Mouse (Mus musculus): Measurements from ENCODE around the gene Lrrc40. TPM values are rescaled to one million over a fixed set of nuclear protein-coding genes. Genes with fewer than 3 reads are reported as not detected.

Gene Lrrc40
- polyA plus RNA-seq, 1 experiment from 2014 or later, result 36.0 TPM

GRCm38 (mm10) chr3:158049508-158049907 is 13.0 kb downstream of the Lrrc40 start:
- WGBS, result 78% methylated on average over 2 of the region's 2 CpGs

DNA sequence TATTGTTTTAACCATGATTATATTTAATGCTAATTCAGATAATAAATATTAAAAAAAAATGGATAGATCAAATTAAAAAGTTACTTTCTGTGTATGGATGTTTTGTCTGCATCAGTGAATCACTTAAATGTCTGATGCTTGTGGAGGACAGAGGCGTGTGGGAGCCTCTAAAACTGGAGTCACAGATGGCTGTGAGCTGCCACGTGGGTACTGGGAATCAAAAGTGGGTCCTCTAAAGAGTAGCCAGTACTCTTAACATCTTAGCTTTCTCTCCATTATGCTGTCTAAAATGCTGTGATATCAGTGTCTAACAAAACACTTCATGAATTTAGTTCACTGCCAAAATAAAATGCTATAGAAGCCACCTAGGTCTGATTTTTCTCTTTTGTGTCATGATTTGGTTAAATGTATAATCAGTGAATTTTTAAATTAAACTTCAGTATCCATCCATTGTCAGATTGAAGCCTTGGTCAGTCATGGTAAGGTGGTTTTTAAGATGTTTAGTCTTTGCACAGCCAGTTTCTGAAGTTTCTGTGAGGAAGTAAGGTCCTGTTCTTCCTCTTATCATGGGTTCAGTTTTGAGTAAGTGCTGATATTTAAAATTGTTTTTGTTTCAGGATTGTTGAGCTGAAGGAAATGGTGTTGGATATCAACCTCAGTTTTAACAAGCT is 24.3 kb downstream of the Lrrc40 start:
- Histone ChIP-seq H3K36me3 (peaks cover 30% of the 10 kb centered on the region), H3K4me3 (no peak overlapping the region), H3K9ac (no peak overlapping the region), H3K27me3 (no peaks in the 10 kb centered on the region), H3K9me3 (replicated peaks) (no peaks in the 10 kb centered on the region), H3K4me2 (no peak overlapping the region), H3K27ac (no peak overlapping the region), H3K4me1 (replicated peaks) (no peaks in the 10 kb centered on the region)
- WGBS, result 73% methylated on average over 2 of the region's 2 CpGs
- no peak for ATAC-seq (replicated peaks; ENCODE audit: insufficient number of reproducible peaks, insufficient read depth, low FRiP score, low read depth)

More at GRCm38 (mm10) chr3:158049508-158049907, 13.0 kb downstream of the Lrrc40 start:
- Histone ChIP-seq H3K9me3 (replicated peaks) (no peaks in the 10 kb centered on the region), H3K4me2 (no peak overlapping the region), H3K27ac (no peak overlapping the region), H3K9ac (no peak overlapping the region), H3K4me3 (no peak overlapping the region), H3K36me3 (peaks cover 3% of the 10 kb centered on the region; the same call in 1 of the 2 replicates), H3K27me3 (no peaks in the 10 kb centered on the region), H3K4me1 (replicated peaks) (no peaks in the 10 kb centered on the region)
- no peak for ATAC-seq (replicated peaks; ENCODE audit: insufficient number of reproducible peaks, insufficient read depth, low FRiP score, low read depth)

- Histone ChIP-seq H3K9ac (no peak overlapping the region), H3K4me2 (no peak overlapping the region), H3K9me3 (replicated peaks) (no peaks in the 10 kb centered on the region), H3K36me3 (peaks cover 18% of the 10 kb centered on the region; the same call in 1 of the 2 replicates), H3K27me3 (no peaks in the 10 kb centered on the region), H3K27ac (no peak overlapping the region), H3K4me3 (no peak overlapping the region), H3K4me1 (replicated peaks) (no peaks in the 10 kb centered on the region)
- ATAC-seq (replicated peaks; ENCODE audit: insufficient number of reproducible peaks, insufficient read depth, low FRiP score, low read depth), result no peak
- 90% methylated on average over 5 of the region's 5 CpGs for whole genome bisulfite sequencing
Measured at GRCm38 (mm10) chr3:158061811-158062523, 25.5 kb downstream of the Lrrc40 start.

- H3K36me3 ChIP-seq, result peaks cover 9% of the 10 kb centered on the region; the same call in 1 of the 2 replicates
- H3K4me3 ChIP-seq, result no peak overlapping the region
- H3K4me1 ChIP-seq (replicated peaks), result no peaks in the 10 kb centered on the region
- no peak for ATAC-seq (replicated peaks; ENCODE audit: insufficient number of reproducible peaks, insufficient read depth, low FRiP score, low read depth)
- H3K27ac ChIP-seq, result no peak overlapping the region
- H3K9ac ChIP-seq, result no peak overlapping the region
- WGBS, result 90% methylated on average over 2 of the region's 2 CpGs
- no peaks in the 10 kb centered on the region for H3K9me3 ChIP-seq (replicated peaks)
- H3K4me2 ChIP-seq, result no peak overlapping the region
- H3K27me3 ChIP-seq, result no peaks in the 10 kb centered on the region
Measured at GRCm38 (mm10) chr3:158065256-158065655, 28.8 kb downstream of the Lrrc40 start.

- Histone ChIP-seq H3K4me2 (no peak overlapping the region), H3K27me3 (no peaks in the 10 kb centered on the region), H3K4me1 (replicated peaks) (no peaks in the 10 kb centered on the region), H3K27ac (no peak overlapping the region), H3K4me3 (no peak overlapping the region), H3K36me3 (peaks cover 9% of the 10 kb centered on the region; the same call in 1 of the 2 replicates), H3K9ac (no peak overlapping the region), H3K9me3 (replicated peaks) (no peaks in the 10 kb centered on the region)
- no peak for ATAC-seq (replicated peaks; ENCODE audit: insufficient number of reproducible peaks, insufficient read depth, low FRiP score, low read depth)
- 73% methylated on average over 7 of the region's 7 CpGs for WGBS
Measured at GRCm38 (mm10) chr3:158067916-158068315, 31.5 kb downstream of the Lrrc40 start.

- Histone ChIP-seq H3K4me3 (no peak overlapping the region), H3K27ac (no peak overlapping the region), H3K4me2 (no peak overlapping the region), H3K4me1 (replicated peaks) (no peaks in the 10 kb centered on the region), H3K36me3 (peaks cover 7% of the 10 kb centered on the region; the same call in 1 of the 2 replicates), H3K9ac (no peak overlapping the region), H3K9me3 (replicated peaks) (no peaks in the 10 kb centered on the region), H3K27me3 (no peaks in the 10 kb centered on the region)
- ATAC-seq (replicated peaks; ENCODE audit: insufficient number of reproducible peaks, insufficient read depth, low FRiP score, low read depth), result no peak
- WGBS, result 62% methylated on average over 9 of the region's 9 CpGs
Measured at GRCm38 (mm10) chr3:158068613-158069263, 32.3 kb downstream of the Lrrc40 start.

DNA sequence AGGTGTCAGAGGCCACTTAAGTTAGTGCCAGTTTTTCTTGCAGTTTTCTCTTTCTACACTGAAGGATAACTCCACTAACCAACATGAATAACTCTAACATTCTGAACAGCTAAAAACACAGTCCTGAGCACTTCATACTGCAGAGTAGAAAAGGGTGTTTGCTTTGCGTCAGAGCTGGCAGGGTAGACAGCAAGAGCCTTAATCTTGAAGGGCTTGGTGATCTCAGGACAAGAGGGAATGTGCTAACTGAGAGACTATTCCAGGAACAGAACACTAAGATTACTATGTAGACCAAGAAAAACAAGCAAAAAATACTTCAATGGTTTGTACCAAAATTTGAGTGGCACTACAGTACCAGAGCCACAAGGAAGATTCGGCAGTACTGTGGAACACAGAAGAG is 38.5 kb downstream of the Lrrc40 start:
- no peak for ATAC-seq (replicated peaks; ENCODE audit: insufficient number of reproducible peaks, insufficient read depth, low FRiP score, low read depth)
- no peak overlapping the region for H3K4me3 ChIP-seq
- H3K4me2 ChIP-seq, result no peak overlapping the region
- WGBS, result 52% methylated on average over 2 of the region's 2 CpGs
- H3K4me1 ChIP-seq (replicated peaks), result no peaks in the 10 kb centered on the region
- no peaks in the 10 kb centered on the region for H3K9me3 ChIP-seq (replicated peaks)
- H3K9ac ChIP-seq, result no peak overlapping the region
- H3K27me3 ChIP-seq, result no peaks in the 10 kb centered on the region
- H3K27ac ChIP-seq, result no peak overlapping the region
- H3K36me3 ChIP-seq, result no peaks in the 10 kb centered on the region

GRCm38 (mm10) chr3:158076685-158077379 is 40.4 kb downstream of the Lrrc40 start:
- WGBS, result 39% methylated on average over 4 of the region's 4 CpGs
- no peak overlapping the region for H3K9ac ChIP-seq

GRCm38 (mm10) chr3:158077380-158077772 is 40.9 kb downstream of the Lrrc40 start:
- Histone ChIP-seq H3K4me2 (no peak overlapping the region), H3K4me3 (no peak overlapping the region), H3K4me1 (replicated peaks) (no peaks in the 10 kb centered on the region), H3K9me3 (replicated peaks) (no peaks in the 10 kb centered on the region), H3K27ac (no peak overlapping the region), H3K9ac (no peak overlapping the region), H3K27me3 (no peaks in the 10 kb centered on the region), H3K36me3 (no peaks in the 10 kb centered on the region)
- no peak for ATAC-seq (replicated peaks; ENCODE audit: insufficient number of reproducible peaks, insufficient read depth, low FRiP score, low read depth)
- 36% methylated on average over 1 of the region's 1 CpGs for WGBS

More at GRCm38 (mm10) chr3:158076685-158077379, 40.4 kb downstream of the Lrrc40 start:
- Histone ChIP-seq H3K9me3 (replicated peaks) (no peaks in the 10 kb centered on the region), H3K4me1 (replicated peaks) (no peaks in the 10 kb centered on the region), H3K4me2 (no peak overlapping the region), H3K4me3 (no peak overlapping the region), H3K27me3 (no peaks in the 10 kb centered on the region), H3K27ac (no peak overlapping the region), H3K36me3 (no peaks in the 10 kb centered on the region)
- no peak for ATAC-seq (replicated peaks; ENCODE audit: insufficient number of reproducible peaks, insufficient read depth, low FRiP score, low read depth)

DNA sequence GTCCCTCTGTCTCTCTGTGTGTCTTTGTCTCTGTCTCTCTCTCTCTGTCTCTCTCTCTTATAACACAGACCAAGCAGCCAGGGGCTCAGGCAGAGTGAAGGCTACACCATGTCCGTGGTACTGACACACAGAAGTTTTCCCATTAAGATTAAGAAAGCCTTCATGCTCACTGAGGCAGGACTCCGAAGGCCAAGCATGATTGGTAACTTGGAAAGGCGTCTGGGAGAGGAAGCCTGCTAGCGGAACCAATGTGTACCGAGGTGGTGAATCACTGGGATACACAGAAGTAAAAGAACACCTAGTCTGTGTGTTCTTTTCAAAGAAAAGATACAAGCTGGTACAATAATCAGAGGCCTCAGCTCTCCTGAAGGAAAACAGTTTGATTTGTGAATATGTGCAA is 41.4 kb downstream of the Lrrc40 start:
- Histone ChIP-seq H3K9me3 (replicated peaks) (no peaks in the 10 kb centered on the region), H3K27ac (no peak overlapping the region), H3K9ac (no peak overlapping the region), H3K4me3 (no peak overlapping the region), H3K4me1 (replicated peaks) (no peaks in the 10 kb centered on the region), H3K4me2 (no peak overlapping the region), H3K36me3 (no peaks in the 10 kb centered on the region), H3K27me3 (no peaks in the 10 kb centered on the region)
- WGBS, result 71% methylated on average over 5 of the region's 5 CpGs
- ATAC-seq (replicated peaks; ENCODE audit: insufficient number of reproducible peaks, insufficient read depth, low FRiP score, low read depth), result no peak

- H3K4me3 ChIP-seq, result no peak overlapping the region
- H3K4me1 ChIP-seq (replicated peaks), result no peaks in the 10 kb centered on the region
- no peak overlapping the region for H3K4me2 ChIP-seq
- no peaks in the 10 kb centered on the region for H3K9me3 ChIP-seq (replicated peaks)
- H3K27ac ChIP-seq, result no peak overlapping the region
- WGBS, result 73% methylated on average over 3 of the region's 3 CpGs
- H3K36me3 ChIP-seq, result no peaks in the 10 kb centered on the region
- no peak for ATAC-seq (replicated peaks; ENCODE audit: insufficient number of reproducible peaks, insufficient read depth, low FRiP score, low read depth)
- H3K9ac ChIP-seq, result no peak overlapping the region
- H3K27me3 ChIP-seq, result no peaks in the 10 kb centered on the region
Measured at GRCm38 (mm10) chr3:158091601-158092000, 55.1 kb downstream of the Lrrc40 start.

Measured in heart, embryonic 15.5 days (tissue).